Mouse (Mus musculus): Measurements from ENCODE around the gene Stkld1. TPM values are rescaled to one million over a fixed set of nuclear protein-coding genes. Genes with fewer than 3 reads are reported as not detected.

The Stkld1 gene
- polyA plus RNA-seq, 2 experiments, result 0.18 TPM; not detected in 1

DNA sequence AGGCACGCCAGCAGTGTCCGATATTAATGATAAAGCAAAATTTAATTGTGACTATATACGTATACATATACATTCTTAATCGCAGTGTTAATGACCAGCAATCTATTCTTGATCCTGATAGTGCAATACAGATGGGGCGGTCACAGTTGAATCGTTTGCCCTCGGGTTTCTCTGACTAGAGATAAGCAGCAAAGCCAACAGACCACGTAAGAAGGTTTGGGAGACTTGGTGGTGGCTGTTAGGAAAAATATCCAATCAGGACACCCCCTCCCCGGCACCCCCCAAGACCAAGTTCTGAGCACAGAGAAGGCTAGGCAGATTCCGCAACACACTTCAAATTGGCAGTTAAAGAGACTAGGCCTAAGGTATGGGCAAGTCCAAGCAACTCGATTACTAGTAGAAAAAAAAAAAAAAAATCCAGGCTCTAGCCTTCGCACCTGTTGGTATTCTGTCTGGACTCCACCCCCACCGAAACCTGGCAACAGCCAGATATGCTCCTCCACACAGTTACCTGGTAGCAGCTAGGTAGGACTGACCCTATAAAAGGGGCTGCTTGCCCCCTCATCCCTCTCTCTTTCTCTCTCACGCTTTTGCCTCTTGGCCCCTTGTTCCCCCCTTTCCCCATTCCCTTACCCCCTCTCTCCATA lies 31.0 kb downstream of the Stkld1 start:
- ATAC-seq (ENCODE audit: low FRiP score, low read depth), result no peak
- Histone ChIP-seq H3K27ac (replicated peaks; ENCODE audit: low read depth, low read length) (peak overlapping the region; percentile 98), H3K4me2 (replicated peaks; ENCODE audit: low read depth, low read length, severe bottlenecking) (peak overlapping the region; percentile 59), H3K9me3 (ENCODE audit: control insufficient read depth, low read length) (no peaks in the 10 kb centered on the region), H3K27me3 (ENCODE audit: control insufficient read depth, insufficient read depth, low read length) (no peaks in the 10 kb centered on the region), H3K36me3 (ENCODE audit: control insufficient read depth, insufficient read depth, low read length) (peaks cover 23% of the 10 kb centered on the region), H3K4me3 (replicated peaks; ENCODE audit: low read length) (peak overlapping the region; percentile 57), H3K9ac (ENCODE audit: low read depth, low read length, severe bottlenecking) (peak overlapping the region; percentile 83), H3K4me1 (ENCODE audit: control insufficient read depth, insufficient read depth, low read length) (peaks cover 10% of the 10 kb centered on the region)
- TF ChIP-seq POLR2A (IDR thresholded peaks at IDR 0.05; ENCODE audit: borderline replicate concordance, extremely low read depth, insufficient read depth, insufficient read length), result no peak
- DNase-seq (ENCODE audit: low spot score), result no peak
- WGBS, result 17% methylated on average over 14 of the region's 14 CpGs

DNA sequence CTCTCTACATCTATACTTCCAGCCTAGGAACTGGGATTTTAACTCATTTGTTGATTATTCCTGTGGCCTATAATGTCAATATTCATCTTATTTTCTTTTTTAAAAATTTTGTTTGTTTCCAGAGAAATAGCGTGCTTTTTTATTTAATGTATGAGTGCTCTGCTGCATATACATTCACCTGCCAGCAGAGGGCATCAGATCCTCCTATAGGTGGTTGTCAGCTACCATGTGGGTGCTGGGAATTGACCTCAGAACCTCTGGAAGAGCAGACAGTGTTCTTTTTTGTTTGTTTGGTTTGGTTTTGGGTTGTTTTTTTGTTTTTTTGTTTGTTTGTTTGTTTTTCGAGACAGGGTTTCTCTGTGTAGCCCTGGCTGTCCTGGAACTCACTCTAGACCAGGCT lies 33.4 kb downstream of the Stkld1 start:
- H3K4me2 ChIP-seq (replicated peaks; ENCODE audit: low read depth, low read length, severe bottlenecking), result no peak overlapping the region
- H3K27me3 ChIP-seq (ENCODE audit: control insufficient read depth, insufficient read depth, low read length), result no peaks in the 10 kb centered on the region
- no peak overlapping the region for H3K27ac ChIP-seq (replicated peaks; ENCODE audit: low read depth, low read length)
- peaks cover 4% of the 10 kb centered on the region; the same call in 1 of the 2 replicates for H3K36me3 ChIP-seq (ENCODE audit: control insufficient read depth, insufficient read depth, low read length)
- no peak for DNase-seq (ENCODE audit: low spot score)
- TF ChIP-seq POLR2A (IDR thresholded peaks at IDR 0.05; ENCODE audit: borderline replicate concordance, extremely low read depth, insufficient read depth, insufficient read length), result no peak
- no peaks in the 10 kb centered on the region for H3K9me3 ChIP-seq (ENCODE audit: control insufficient read depth, low read length)
- H3K4me1 ChIP-seq (ENCODE audit: control insufficient read depth, insufficient read depth, low read length), result peaks cover 10% of the 10 kb centered on the region
- no peak for ATAC-seq (ENCODE audit: low FRiP score, low read depth)
- no peak overlapping the region for H3K9ac ChIP-seq (ENCODE audit: low read depth, low read length, severe bottlenecking)
- 74% methylated on average over 2 of the region's 2 CpGs for WGBS
- no peak overlapping the region for H3K4me3 ChIP-seq (replicated peaks; ENCODE audit: low read length)

DNA sequence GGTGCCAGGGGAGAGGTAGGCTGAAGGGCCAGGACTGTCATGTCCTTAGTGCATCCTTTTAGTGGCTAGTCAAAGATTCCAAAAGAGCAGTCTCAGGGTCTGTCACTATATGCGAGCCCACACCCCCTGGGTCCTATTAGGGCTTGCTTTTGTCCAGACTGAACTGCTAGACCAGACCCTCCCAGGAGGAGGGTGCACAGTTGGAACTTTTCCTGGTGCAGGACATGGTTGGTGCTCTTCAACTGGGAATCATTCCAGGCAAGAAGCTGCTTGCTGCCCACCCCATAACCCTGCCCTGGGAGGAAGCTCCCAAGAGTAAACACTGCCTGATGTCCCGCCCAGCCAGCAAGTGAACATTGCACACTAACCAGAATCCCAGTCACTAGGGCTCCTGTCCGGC lies 39.3 kb downstream of the Stkld1 start, which contains the start of gene Adamts13:
Adamts13 (plus strand) TSS at position 301 of the 400 bp plus-strand sequence.
- 56% methylated on average over 3 of the region's 3 CpGs for WGBS
- Histone ChIP-seq H3K9me3 (ENCODE audit: control insufficient read depth, low read length) (no peaks in the 10 kb centered on the region), H3K4me3 (replicated peaks; ENCODE audit: low read length) (no peak within 1 kb of the TSS), H3K27ac (replicated peaks; ENCODE audit: low read depth, low read length) (no peak within 1 kb of the TSS), H3K9ac (ENCODE audit: low read depth, low read length, severe bottlenecking) (0 out of 2 replicates have a peak within 1 kb of the TSS, but pooled peaks have one; percentile 34), H3K36me3 (ENCODE audit: control insufficient read depth, insufficient read depth, low read length) (no peaks in the 10 kb centered on the region), H3K27me3 (ENCODE audit: control insufficient read depth, insufficient read depth, low read length) (no peaks in the 10 kb centered on the region), H3K4me1 (ENCODE audit: control insufficient read depth, insufficient read depth, low read length) (no peaks in the 10 kb centered on the region), H3K4me2 (replicated peaks; ENCODE audit: low read depth, low read length, severe bottlenecking) (no peak within 1 kb of the TSS)
- ATAC-seq (ENCODE audit: low FRiP score, low read depth), result no peak
- no peak for TF ChIP-seq POLR2A (IDR thresholded peaks at IDR 0.05; ENCODE audit: borderline replicate concordance, extremely low read depth, insufficient read depth, insufficient read length)
- DNase-seq (ENCODE audit: low spot score), result no peak

- no peak for DNase-seq (ENCODE audit: low spot score)
- no peak for ATAC-seq (ENCODE audit: low FRiP score, low read depth)
Observed at GRCm38 (mm10) chr2:26973960-26974359, 40.1 kb downstream of the Stkld1 start.

DNA sequence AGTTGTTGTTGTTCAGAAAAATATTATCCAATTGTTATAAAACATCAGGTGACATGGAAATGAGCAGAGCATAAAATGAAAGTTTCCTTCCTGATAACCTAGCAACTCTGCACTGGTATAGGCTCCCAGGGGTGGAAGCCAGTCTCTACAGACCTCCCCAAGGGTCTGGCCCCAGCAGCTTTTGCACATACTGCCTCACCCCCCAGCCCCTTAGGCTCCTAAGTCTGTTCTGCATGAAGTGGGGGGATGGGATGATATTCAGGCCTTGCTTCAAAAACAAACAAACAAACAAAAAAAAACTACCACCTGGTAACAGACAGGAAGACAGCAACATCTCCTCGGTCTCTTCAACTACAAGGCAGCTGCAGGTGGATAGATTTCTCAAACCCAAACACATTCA lies 46.5 kb downstream of the Stkld1 start:
- no peak overlapping the region for H3K4me3 ChIP-seq (replicated peaks; ENCODE audit: low read length)
- H3K9me3 ChIP-seq (ENCODE audit: control insufficient read depth, low read length), result no peaks in the 10 kb centered on the region
- TF ChIP-seq POLR2A (IDR thresholded peaks at IDR 0.05; ENCODE audit: borderline replicate concordance, extremely low read depth, insufficient read depth, insufficient read length), result no peak
- DNase-seq (ENCODE audit: low spot score) (no peak), ATAC-seq (ENCODE audit: low FRiP score, low read depth) (no peak)
- no peaks in the 10 kb centered on the region for H3K27me3 ChIP-seq (ENCODE audit: control insufficient read depth, insufficient read depth, low read length)
- no peak overlapping the region for H3K9ac ChIP-seq (ENCODE audit: low read depth, low read length, severe bottlenecking)
- no peak overlapping the region for H3K4me2 ChIP-seq (replicated peaks; ENCODE audit: low read depth, low read length, severe bottlenecking)
- WGBS, result 76% methylated on average over 1 of the region's 1 CpGs
- H3K27ac ChIP-seq (replicated peaks; ENCODE audit: low read depth, low read length), result no peak overlapping the region
- no peaks in the 10 kb centered on the region for H3K4me1 ChIP-seq (ENCODE audit: control insufficient read depth, insufficient read depth, low read length)
- H3K36me3 ChIP-seq (ENCODE audit: control insufficient read depth, insufficient read depth, low read length), result no peaks in the 10 kb centered on the region

More at GRCm38 (mm10) chr2:26973960-26974359, 40.1 kb downstream of the Stkld1 start:
- Histone ChIP-seq H3K4me1 (ENCODE audit: control insufficient read depth, insufficient read depth, low read length) (no peaks in the 10 kb centered on the region), H3K27me3 (ENCODE audit: control insufficient read depth, insufficient read depth, low read length) (no peaks in the 10 kb centered on the region), H3K9me3 (ENCODE audit: control insufficient read depth, low read length) (no peaks in the 10 kb centered on the region), H3K4me2 (replicated peaks; ENCODE audit: low read depth, low read length, severe bottlenecking) (no peak overlapping the region), H3K36me3 (ENCODE audit: control insufficient read depth, insufficient read depth, low read length) (no peaks in the 10 kb centered on the region), H3K4me3 (replicated peaks; ENCODE audit: low read length) (no peak overlapping the region), H3K9ac (ENCODE audit: low read depth, low read length, severe bottlenecking) (no peak overlapping the region), H3K27ac (replicated peaks; ENCODE audit: low read depth, low read length) (no peak overlapping the region)
- WGBS, result 23% methylated on average over 4 of the region's 4 CpGs
- TF ChIP-seq POLR2A (IDR thresholded peaks at IDR 0.05; ENCODE audit: borderline replicate concordance, extremely low read depth, insufficient read depth, insufficient read length), result no peak

Measured in limb, embryonic 14.5 days (tissue).